Mouse (Mus musculus): ENCODE measurements at regions not wholly inside any gene's neighbourhood (a gene's known extent, or its start where the extent isn't known, plus 50 kb on each side); places are given as distances from the start of the nearest gene placed in this dataset.

- 82% methylated on average over 6 of the region's 6 CpGs for WGBS
- no peaks in the 10 kb centered on the region for H3K4me1 ChIP-seq (ENCODE audit: control insufficient read depth, insufficient read depth, low read length)
- H3K27me3 ChIP-seq (ENCODE audit: control insufficient read depth, insufficient read depth, low read length): no peaks in the 10 kb centered on the region
- H3K4me3 ChIP-seq (replicated peaks; ENCODE audit: insufficient read depth, low read depth, low read length): no peak overlapping the region
- no peak for DNase-seq
- TF ChIP-seq CTCF (IDR thresholded peaks at IDR 0.05; ENCODE audit: borderline replicate concordance, insufficient read depth, low read depth, low read length): no peak
- no peak for TF ChIP-seq POLR2A (IDR thresholded peaks at IDR 0.05; ENCODE audit: borderline replicate concordance, insufficient read depth, low read length)
- no peak overlapping the region for H3K27ac ChIP-seq (ENCODE audit: insufficient read depth, low read length)
These were observed 215.5 kb downstream of the Ktn1 start for GRCm38 (mm10) chr14:47863701-47864100.

- no peaks in the 10 kb centered on the region for H3K27me3 ChIP-seq (ENCODE audit: control insufficient read depth, insufficient read depth, low read length)
- no peaks in the 10 kb centered on the region for H3K4me1 ChIP-seq (ENCODE audit: control insufficient read depth, insufficient read depth, low read length)
- no peak overlapping the region for H3K27ac ChIP-seq (ENCODE audit: insufficient read depth, low read length)
- no peak for TF ChIP-seq POLR2A (IDR thresholded peaks at IDR 0.05; ENCODE audit: borderline replicate concordance, insufficient read depth, low read length)
- TF ChIP-seq CTCF (IDR thresholded peaks at IDR 0.05; ENCODE audit: borderline replicate concordance, insufficient read depth, low read depth, low read length): no peak
- no peak overlapping the region for H3K4me3 ChIP-seq (replicated peaks; ENCODE audit: insufficient read depth, low read depth, low read length)
- DNase-seq: no peak
- 88% methylated on average over 2 of the region's 2 CpGs for WGBS
These were observed 218.8 kb downstream of the Ktn1 start for GRCm38 (mm10) chr14:47867017-47867416.

DNA sequence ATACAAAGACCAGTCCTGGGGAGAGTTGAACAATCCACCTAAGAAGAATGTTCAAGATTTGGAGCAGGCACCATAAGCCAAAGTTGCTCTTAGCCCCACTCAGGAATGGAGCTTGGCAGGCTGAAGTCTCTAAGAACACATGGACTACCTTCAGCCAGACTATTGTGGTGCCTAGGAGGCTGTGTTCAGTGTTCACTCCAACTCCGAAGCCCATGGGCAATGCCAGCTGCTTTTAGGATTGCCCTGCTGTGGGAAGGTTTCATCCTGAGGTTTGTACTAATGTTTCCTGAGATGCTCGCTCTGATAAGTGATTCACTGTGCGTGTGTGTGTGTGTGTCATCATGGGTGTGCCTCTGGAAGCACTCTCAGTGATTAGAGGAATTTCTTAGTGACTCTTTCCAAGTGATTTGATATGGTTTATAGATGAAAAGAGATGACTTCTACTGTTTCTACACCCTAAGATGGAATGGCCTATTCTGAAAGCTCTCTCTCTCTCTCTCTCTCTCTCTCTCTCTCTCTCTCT lies 220.1 kb downstream of the Ktn1 start:
- no peak overlapping the region for H3K4me3 ChIP-seq (replicated peaks; ENCODE audit: insufficient read depth, low read depth, low read length)
- WGBS: 82% methylated on average over 3 of the region's 3 CpGs
- no peaks in the 10 kb centered on the region for H3K27me3 ChIP-seq (ENCODE audit: control insufficient read depth, insufficient read depth, low read length)
- TF ChIP-seq POLR2A (IDR thresholded peaks at IDR 0.05; ENCODE audit: borderline replicate concordance, insufficient read depth, low read length): no peak
- no peak for TF ChIP-seq CTCF (IDR thresholded peaks at IDR 0.05; ENCODE audit: borderline replicate concordance, insufficient read depth, low read depth, low read length)
- no peak for DNase-seq
- no peaks in the 10 kb centered on the region for H3K4me1 ChIP-seq (ENCODE audit: control insufficient read depth, insufficient read depth, low read length)
- no peak overlapping the region for H3K27ac ChIP-seq (ENCODE audit: insufficient read depth, low read length)

GRCm38 (mm10) chr14:47876585-47876984 lies 228.3 kb downstream of the Ktn1 start:
- TF ChIP-seq CTCF (IDR thresholded peaks at IDR 0.05; ENCODE audit: borderline replicate concordance, insufficient read depth, low read depth, low read length): no peak
- H3K27ac ChIP-seq (ENCODE audit: insufficient read depth, low read length): no peak overlapping the region
- no peak overlapping the region for H3K4me3 ChIP-seq (replicated peaks; ENCODE audit: insufficient read depth, low read depth, low read length)
- no peaks in the 10 kb centered on the region for H3K4me1 ChIP-seq (ENCODE audit: control insufficient read depth, insufficient read depth, low read length)
- no peak for DNase-seq
- 61% methylated on average over 5 of the region's 5 CpGs for WGBS
- no peaks in the 10 kb centered on the region for H3K27me3 ChIP-seq (ENCODE audit: control insufficient read depth, insufficient read depth, low read length)

- H3K27ac ChIP-seq (ENCODE audit: insufficient read depth, low read length): no peak overlapping the region
- no peaks in the 10 kb centered on the region for H3K4me1 ChIP-seq (ENCODE audit: control insufficient read depth, insufficient read depth, low read length)
- TF ChIP-seq CTCF (IDR thresholded peaks at IDR 0.05; ENCODE audit: borderline replicate concordance, insufficient read depth, low read depth, low read length) (no peak), POLR2A (IDR thresholded peaks at IDR 0.05; ENCODE audit: borderline replicate concordance, insufficient read depth, low read length) (no peak)
- H3K4me3 ChIP-seq (replicated peaks; ENCODE audit: insufficient read depth, low read depth, low read length): no peak overlapping the region
- DNase-seq: no peak
- H3K27me3 ChIP-seq (ENCODE audit: control insufficient read depth, insufficient read depth, low read length): no peaks in the 10 kb centered on the region
- 91% methylated on average over 3 of the region's 3 CpGs for WGBS
These were observed 228.9 kb downstream of the Ktn1 start for GRCm38 (mm10) chr14:47877167-47877566.

GRCm38 (mm10) chr14:47877771-47878443 lies 229.7 kb downstream of the Ktn1 start:
- Histone ChIP-seq H3K4me3 (replicated peaks; ENCODE audit: insufficient read depth, low read depth, low read length) (no peak overlapping the region), H3K27ac (ENCODE audit: insufficient read depth, low read length) (no peak overlapping the region), H3K27me3 (ENCODE audit: control insufficient read depth, insufficient read depth, low read length) (no peaks in the 10 kb centered on the region), H3K4me1 (ENCODE audit: control insufficient read depth, insufficient read depth, low read length) (no peaks in the 10 kb centered on the region)
- 98% methylated on average over 5 of the region's 5 CpGs for WGBS
- DNase-seq: no peak
- no peak for TF ChIP-seq CTCF (IDR thresholded peaks at IDR 0.05; ENCODE audit: borderline replicate concordance, insufficient read depth, low read depth, low read length)
- TF ChIP-seq POLR2A (IDR thresholded peaks at IDR 0.05; ENCODE audit: borderline replicate concordance, insufficient read depth, low read length): no peak

- TF ChIP-seq CTCF (IDR thresholded peaks at IDR 0.05; ENCODE audit: borderline replicate concordance, insufficient read depth, low read depth, low read length): no peak
- TF ChIP-seq POLR2A (IDR thresholded peaks at IDR 0.05; ENCODE audit: borderline replicate concordance, insufficient read depth, low read length): no peak
- no peak for DNase-seq
- H3K27me3 ChIP-seq (ENCODE audit: control insufficient read depth, insufficient read depth, low read length): no peaks in the 10 kb centered on the region
- H3K4me3 ChIP-seq (replicated peaks; ENCODE audit: insufficient read depth, low read depth, low read length): no peak overlapping the region
- H3K4me1 ChIP-seq (ENCODE audit: control insufficient read depth, insufficient read depth, low read length): no peaks in the 10 kb centered on the region
- 43% methylated on average over 3 of the region's 3 CpGs for WGBS
- no peak overlapping the region for H3K27ac ChIP-seq (ENCODE audit: insufficient read depth, low read length)
These were observed 235.3 kb upstream of the Peli2 start for GRCm38 (mm10) chr14:47885326-47885725.

All from cerebellum, adult 2 months (tissue).